Mouse (Mus musculus): ENCODE data around the gene Fam189b.

The Fam189b gene

DNA sequence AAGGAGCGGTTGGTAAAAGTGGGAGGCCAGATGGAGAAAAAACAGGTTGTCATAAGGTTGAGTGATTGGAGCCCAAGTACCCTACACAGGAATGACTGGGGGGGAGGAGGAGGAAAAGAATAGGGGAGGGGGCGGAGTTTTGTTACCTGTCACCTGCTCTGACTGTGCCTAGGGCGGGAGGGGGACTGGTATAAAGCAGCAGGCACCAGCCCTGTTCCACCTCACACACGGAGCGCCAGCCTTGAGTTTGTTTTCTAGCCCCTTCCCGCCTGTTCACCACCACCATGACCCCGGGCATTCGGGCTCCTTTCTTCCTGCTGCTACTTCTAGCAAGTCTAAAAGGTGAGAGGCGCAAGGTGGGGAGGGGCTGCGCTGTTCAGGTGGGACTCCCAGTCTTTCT is 45.9 kb downstream of the Fam189b start, which contains the start of gene Muc1:
Gene Muc1 (plus strand): TSS at position 222 of the 400 bp plus-strand sequence.
- no peak for DNase-seq (ENCODE audit: low spot score)

GRCm38 (mm10) chr3:89229276-89229675 is 46.3 kb downstream of the Fam189b start:
- DNase-seq (ENCODE audit: low spot score) = no peak

DNA sequence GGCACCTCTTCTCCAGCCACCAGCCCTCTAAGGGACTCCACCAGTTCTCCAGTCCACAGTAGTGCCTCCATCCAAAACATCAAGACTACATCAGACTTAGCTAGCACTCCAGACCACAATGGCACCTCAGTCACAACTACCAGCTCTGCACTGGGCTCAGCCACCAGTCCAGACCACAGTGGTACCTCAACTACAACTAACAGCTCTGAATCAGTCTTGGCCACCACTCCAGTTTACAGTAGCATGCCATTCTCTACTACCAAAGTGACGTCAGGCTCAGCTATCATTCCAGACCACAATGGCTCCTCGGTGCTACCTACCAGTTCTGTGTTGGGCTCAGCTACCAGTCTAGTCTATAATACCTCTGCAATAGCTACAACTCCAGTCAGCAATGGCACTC is 47.6 kb downstream of the Fam189b start:
- DNase-seq (ENCODE audit: low spot score) = no peak

DNA sequence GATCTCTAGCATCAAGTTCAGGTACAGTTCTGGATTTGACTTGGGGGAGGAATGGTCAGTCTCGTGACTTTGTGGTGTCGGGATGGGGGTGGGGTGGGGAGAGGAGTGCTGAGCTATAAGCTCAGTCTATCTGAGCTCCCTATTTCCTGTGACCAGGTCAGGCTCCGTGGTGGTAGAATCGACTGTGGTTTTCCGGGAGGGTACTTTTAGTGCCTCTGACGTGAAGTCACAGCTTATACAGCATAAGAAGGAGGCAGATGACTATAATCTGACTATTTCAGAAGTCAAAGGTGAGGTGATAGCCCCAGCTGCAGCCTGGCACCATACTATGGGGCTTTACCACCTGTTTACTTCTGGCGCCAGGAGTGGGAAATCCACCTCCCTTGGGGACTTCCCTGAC is 48.4 kb downstream of the Fam189b start:
- DNase-seq (ENCODE audit: low spot score) = no peak

- DNase-seq (ENCODE audit: low spot score) = no peak
These were observed 48.9 kb downstream of the Fam189b start for GRCm38 (mm10) chr3:89231772-89232275.

DNA sequence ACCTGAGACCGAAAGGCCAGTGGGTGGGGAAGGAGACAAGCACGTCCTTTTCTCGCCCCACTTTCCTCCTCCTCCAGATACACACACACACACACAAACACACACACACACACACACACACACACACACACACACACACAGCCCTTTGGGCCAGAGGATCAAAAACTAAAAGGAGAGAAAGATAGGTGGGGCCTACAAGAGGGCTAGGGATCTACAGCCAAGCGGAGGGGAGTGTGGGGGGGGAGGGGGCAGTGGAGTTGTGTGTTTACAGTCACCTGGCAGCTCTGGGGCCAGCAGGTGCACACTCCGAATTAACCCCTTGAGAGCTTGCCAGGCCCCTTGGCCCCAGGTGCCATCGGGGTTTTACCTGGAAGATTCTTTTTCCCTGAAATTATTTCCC is 49.7 kb downstream of the Fam189b start:
- no peak for DNase-seq (ENCODE audit: low spot score)

- DNase-seq (ENCODE audit: low spot score) = no peak
These were observed 50.7 kb downstream of the Fam189b start for GRCm38 (mm10) chr3:89233562-89234110.

- no peak for DNase-seq (ENCODE audit: low spot score)
These were observed 53.6 kb downstream of the Fam189b start for GRCm38 (mm10) chr3:89236516-89236915.

DNA sequence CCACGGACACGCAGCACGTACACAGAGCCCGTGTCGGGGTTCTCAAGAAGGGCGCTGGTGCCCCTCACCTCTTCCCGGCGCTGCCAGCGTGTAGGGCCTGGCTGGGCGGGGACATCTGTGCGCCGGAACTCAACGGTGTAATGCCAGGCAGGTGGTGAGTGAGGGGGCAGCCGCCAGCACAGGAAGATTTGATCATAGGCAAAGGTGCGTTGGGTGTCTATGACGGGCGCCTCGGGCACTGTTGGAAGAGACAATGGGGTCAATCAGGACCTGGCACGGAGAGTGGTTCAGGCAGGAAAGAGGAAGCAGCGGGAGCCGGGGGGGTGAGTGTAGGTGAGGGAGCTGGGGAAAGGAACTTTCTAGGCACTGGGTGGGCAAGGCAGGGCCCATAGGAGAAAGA is 54.7 kb downstream of the Fam189b start:
- no peak for DNase-seq (ENCODE audit: low spot score)

- DNase-seq (ENCODE audit: low spot score) = peak; percentile 82
These were observed 55.6 kb downstream of the Fam189b start for GRCm38 (mm10) chr3:89238494-89238893.
